ENCODE assay signal across 21 mouse cellular contexts in genomic region chr19:37925323-37925722, GRCm38 (mm10).
DNase-seq lines count a peak whose midpoint lies in the region; ATAC-seq and TF ChIP-seq lines count a peak whose summit lies in the region.
"Had no signal": no experiment of that assay in that cellular context is flagged by ENCODE, and none has a peak within 500 bp of the region (broad histone marks: within the 10 kb centered on the region; RNA-seq: fewer than 3 reads in every experiment).

No protein-coding gene starts in this region.

- H3K27ac ChIP-seq in cerebellum, adult 2 months (ENCODE audit: insufficient read depth, low read length): no peak overlapping the region
- H3K27ac ChIP-seq in hindbrain, postnatal 0 days: no peak overlapping the region
- H3K27ac ChIP-seq: embryonic facial prominence, embryonic 13.5 days; embryonic facial prominence, embryonic 15.5 days; forebrain, embryonic 13.5 days; forebrain, embryonic 15.5 days had no signal

- H3K27me3 ChIP-seq in cerebellum, adult 2 months (ENCODE audit: control insufficient read depth, insufficient read depth, low read length): no peaks in the 10 kb centered on the region; the same call in 1 of the 2 replicates
- H3K27me3 ChIP-seq in hindbrain, postnatal 0 days (ENCODE audit: insufficient read depth, low read length): no peaks in the 10 kb centered on the region
- H3K27me3 ChIP-seq: embryonic facial prominence, embryonic 13.5 days; embryonic facial prominence, embryonic 15.5 days; forebrain, embryonic 13.5 days; forebrain, embryonic 15.5 days had no signal

- H3K4me1 ChIP-seq in cerebellum, adult 2 months (ENCODE audit: control insufficient read depth, insufficient read depth, low read length): no peaks in the 10 kb centered on the region
- no peaks in the 10 kb centered on the region for H3K4me1 ChIP-seq in hindbrain, postnatal 0 days (ENCODE audit: insufficient read depth, low read length)
- H3K4me1 ChIP-seq: embryonic facial prominence, embryonic 13.5 days; embryonic facial prominence, embryonic 15.5 days; forebrain, embryonic 13.5 days; forebrain, embryonic 15.5 days had no signal

- no peaks in the 10 kb centered on the region for H3K9me3 ChIP-seq in hindbrain, postnatal 0 days (ENCODE audit: low read length)
- H3K9me3 ChIP-seq: embryonic facial prominence, embryonic 13.5 days; embryonic facial prominence, embryonic 15.5 days; forebrain, embryonic 13.5 days; forebrain, embryonic 15.5 days had no signal

- no peak overlapping the region for H3K9ac ChIP-seq in hindbrain, postnatal 0 days (replicated peaks; ENCODE audit: low read length)
- H3K9ac ChIP-seq: embryonic facial prominence, embryonic 13.5 days; embryonic facial prominence, embryonic 15.5 days; forebrain, embryonic 13.5 days; forebrain, embryonic 15.5 days; forebrain, postnatal 0 days had no signal

- H3K36me3 ChIP-seq in hindbrain, postnatal 0 days (ENCODE audit: insufficient read depth, low read length): no peaks in the 10 kb centered on the region
- H3K36me3 ChIP-seq: embryonic facial prominence, embryonic 13.5 days; embryonic facial prominence, embryonic 15.5 days; forebrain, embryonic 15.5 days had no signal

- peak; percentile 58 for ATAC-seq in granulocyte monocyte progenitor cell, adult 5-6 weeks (replicated peaks; ENCODE audit: poor library complexity, severe bottlenecking)
- peak; percentile 63 for ATAC-seq in megakaryocyte progenitor cell, adult 5-6 weeks (replicated peaks; ENCODE audit: poor library complexity)
- ATAC-seq in hindbrain, postnatal 0 days: no peak
- ATAC-seq: forebrain, embryonic 13.5 days; forebrain, embryonic 15.5 days; forebrain, postnatal 0 days had no signal

- H3K4me3 ChIP-seq in cerebellum, adult 2 months (replicated peaks; ENCODE audit: insufficient read depth, low read depth, low read length): no peak overlapping the region
- no peak overlapping the region for H3K4me3 ChIP-seq in hindbrain, postnatal 0 days (ENCODE audit: low read length)
- H3K4me3 ChIP-seq: embryonic facial prominence, embryonic 13.5 days; embryonic facial prominence, embryonic 15.5 days; erythroblast, embryonic 14.5 days; forebrain, embryonic 13.5 days; forebrain, embryonic 15.5 days had no signal

- no peak overlapping the region for H3K4me2 ChIP-seq in hindbrain, postnatal 0 days (ENCODE audit: low read depth, low read length)
- H3K4me2 ChIP-seq: embryonic facial prominence, embryonic 13.5 days; embryonic facial prominence, embryonic 15.5 days; forebrain, embryonic 13.5 days; forebrain, embryonic 15.5 days had no signal

- TF ChIP-seq POLR2A in cerebellum, adult 2 months (IDR thresholded peaks at IDR 0.05; ENCODE audit: borderline replicate concordance, insufficient read depth, low read length): no peak

- peak; percentile 44 for DNase-seq in 416B (ENCODE audit: low read depth)
- peak; percentile 72 for DNase-seq in fat pad, adult 2 months (ENCODE audit: extremely low read depth, low read depth, low spot score)
- DNase-seq in cerebellum, adult 2 months: no peak
- no peak for DNase-seq in hindbrain, postnatal 0 days (ENCODE audit: low spot score)
- DNase-seq in gastrocnemius, postnatal 10 days: no peak
- DNase-seq: adrenal gland, postnatal 10 days; adrenal gland, postnatal 25 days; cerebellum, adult 11 months; cerebellum, adult 18-20 months; cerebellum, adult 9-10 months; cerebellum, postnatal 10 days; cerebellum, postnatal 36 days; embryo, embryonic 11 days; forebrain, postnatal 0 days had no signal

- no peak for TF ChIP-seq CTCF in cerebellum, adult 2 months (IDR thresholded peaks at IDR 0.05; ENCODE audit: borderline replicate concordance, insufficient read depth, low read depth, low read length)
- TF ChIP-seq CTCF in hindbrain, postnatal 0 days (IDR thresholded peaks at IDR 0.05; ENCODE audit: low read depth): no peak

- 88% methylated on average over 3 of the region's 3 CpGs for WGBS in cerebellum, adult 2 months
- WGBS in hindbrain, postnatal 0 days: 91% methylated on average over 3 of the region's 3 CpGs

Comparison
In these comparisons a context has a peak if more than half of its experiments do, and no peak if none do; other contexts are left out.
1. DNase-seq: peak in 416B (single experiment) and fat pad, adult 2 months (single experiment); none in cerebellum, adult 2 months (0 of 2), hindbrain, postnatal 0 days (single experiment) and gastrocnemius, postnatal 10 days (single experiment).